Mouse (Mus musculus) G1E (cell line): ENCODE measurements around the gene Lrig2. TPM values are rescaled to one million over a fixed set of nuclear protein-coding genes. Genes with fewer than 3 reads are reported as not detected.

Experiments
- ATAC-seq: 2 replicates; pipeline ENCODE4 v1.8.0; 2016; ENCODE audit warnings: mild to moderate bottlenecking; ENCODE audit not compliant: insufficient number of reproducible peaks, poor library complexity, low FRiP score, severe bottlenecking; ENCODE audit errors: extremely low read depth
- DNase-seq: peaks from one replicate; pipeline ENCODE4 v3.0.0; 2012; ENCODE audit warnings: low spot score
- H3K27me3 ChIP-seq: 2 replicates; pipeline ENCODE4 v1.6.1; 2012; ENCODE audit warnings: mild to moderate bottlenecking, low read length, inconsistent platforms; ENCODE audit not compliant: insufficient read depth
- H3K36me3 ChIP-seq: replicated peaks from 2 replicates; pipeline ENCODE3; 2012; ENCODE audit warnings: mild to moderate bottlenecking, inconsistent platforms
- H3K4me1 ChIP-seq: 2 replicates; pipeline ENCODE4 v1.6.1; 2012; ENCODE audit warnings: low read depth, low read length, inconsistent platforms, mixed read lengths; ENCODE audit not compliant: insufficient read depth
- H3K4me3 ChIP-seq: 2 replicates; pipeline ENCODE4 v1.5.1; 2012; ENCODE audit warnings: low read depth, mild to moderate bottlenecking, inconsistent platforms, low read length, moderate library complexity, mixed read lengths
- H3K9me3 ChIP-seq: replicated peaks from 2 replicates; pipeline ENCODE4 v1.6.1; 2012; ENCODE audit warnings: inconsistent platforms
- CTCF ChIP-seq: IDR thresholded peaks from 2 replicates; pipeline ENCODE4 v1.5.1; 2012; ENCODE audit warnings: low read depth, low read length, inconsistent platforms, mixed read lengths
- GATA1 ChIP-seq: IDR thresholded peaks from 2 replicates; pipeline ENCODE4 v1.6.1; 2012; ENCODE audit warnings: borderline replicate concordance, low read length, inconsistent platforms, mixed read lengths
- GATA2 ChIP-seq: IDR thresholded peaks from 2 replicates; pipeline ENCODE4 v1.6.1; 2012; ENCODE audit warnings: low read depth, low read length, inconsistent platforms, borderline replicate concordance
- POLR2AphosphoS5 ChIP-seq: IDR thresholded peaks from 2 replicates; pipeline ENCODE4 v1.6.1; 2012; ENCODE audit warnings: low read depth, low read length, inconsistent platforms; ENCODE audit not compliant: insufficient replicate concordance
- TAL1 ChIP-seq: conservative IDR thresholded peaks from 2 replicates; pipeline ENCODE4 v1.6.1; 2012; ENCODE audit warnings: low read depth, low read length, inconsistent platforms, mixed read lengths
- polyA plus RNA-seq: library from polyadenylated mRNA; stranded (reverse); fragments of >175 nt; gene quantifications from 2 replicates; pipeline ENCODE4 v1.2.3, GENCODE M21; 2012
- total RNA-seq, 2 experiments: library from RNA; stranded (forward) in 1 of 2; stranded (reverse) in 1 of 2; fragments of 200-1000 nt in 1 of 2; fragments of >200 nt in 1 of 2; fragmentation: Nextera tagmentation in 1 of 2; gene quantifications; 2 replicates each; pipeline ENCODE4 v1.2.3; 2014 to 2017

The Lrig2 gene
- total and polyA plus RNA-seq, 3 experiments: 1.9 to 20.5 (median 15.7) TPM

- no peaks in the 10 kb centered on the region for H3K36me3 ChIP-seq
- H3K4me3 ChIP-seq: no peak overlapping the region
- DNase-seq (no peak), ATAC-seq (no peak)
- H3K9me3 ChIP-seq: no peaks in the 10 kb centered on the region
- H3K4me1 ChIP-seq: no peaks in the 10 kb centered on the region
- H3K27me3 ChIP-seq: no peaks in the 10 kb centered on the region
- TF ChIP-seq GATA2 (no peak), CTCF (no peak), TAL1 (no peak), GATA1 (no peak), POLR2AphosphoS5 (no peak)
Observed at GRCm38 (mm10) chr3:104407506-104407905, 104.2 kb downstream of the Lrig2 start.

- no peaks in the 10 kb centered on the region for H3K4me1 ChIP-seq
- no peak for ATAC-seq
- DNase-seq: no peak
- TF ChIP-seq TAL1 (no peak), GATA2 (no peak)
- H3K4me3 ChIP-seq: no peak overlapping the region
- H3K36me3 ChIP-seq: no peaks in the 10 kb centered on the region
- peaks cover 2% of the 10 kb centered on the region; the same call in 1 of the 2 replicates for H3K27me3 ChIP-seq
- H3K9me3 ChIP-seq: no peaks in the 10 kb centered on the region
Observed at GRCm38 (mm10) chr3:104403582-104403981, 108.1 kb downstream of the Lrig2 start.

DNA sequence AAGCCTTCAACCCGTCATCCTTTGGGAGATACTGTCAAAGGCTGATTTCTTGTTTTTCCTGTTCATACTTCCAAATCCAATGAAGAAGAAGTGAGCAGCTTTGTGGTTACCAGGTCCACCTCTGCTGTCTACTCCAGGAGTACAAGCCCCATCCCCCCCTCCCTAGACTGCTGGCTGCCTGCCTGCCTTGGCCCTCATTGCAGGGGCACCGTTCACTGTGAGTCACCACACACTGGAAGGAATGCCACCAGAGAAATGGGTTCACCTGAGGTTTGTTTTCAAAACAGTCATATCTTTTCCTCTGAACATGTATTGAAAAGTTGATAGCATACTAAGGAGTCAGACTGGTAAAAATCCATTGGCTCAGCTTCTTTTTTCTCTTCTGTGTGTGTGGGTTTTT, 110.5 kb downstream of the Lrig2 start:
- no peaks in the 10 kb centered on the region for H3K4me1 ChIP-seq
- H3K9me3 ChIP-seq: no peaks in the 10 kb centered on the region
- ATAC-seq: no peak
- H3K27me3 ChIP-seq: peaks cover 2% of the 10 kb centered on the region; the same call in 1 of the 2 replicates
- no peak overlapping the region for H3K4me3 ChIP-seq
- TF ChIP-seq POLR2AphosphoS5 (no peak), TAL1 (no peak), GATA2 (no peak), GATA1 (no peak), CTCF (no peak)
- DNase-seq: no peak
- H3K36me3 ChIP-seq: no peaks in the 10 kb centered on the region

- no peaks in the 10 kb centered on the region for H3K9me3 ChIP-seq
- H3K27me3 ChIP-seq: peaks cover 2% of the 10 kb centered on the region; the same call in 1 of the 2 replicates
- H3K4me3 ChIP-seq: no peak overlapping the region
- ATAC-seq: no peak
- H3K36me3 ChIP-seq: no peaks in the 10 kb centered on the region
- no peaks in the 10 kb centered on the region for H3K4me1 ChIP-seq
- TF ChIP-seq CTCF (no peak), TAL1 (no peak), POLR2AphosphoS5 (no peak), GATA1 (no peak), GATA2 (no peak)
- no peak for DNase-seq
Observed at GRCm38 (mm10) chr3:104400126-104400525, 111.6 kb downstream of the Lrig2 start.

DNA sequence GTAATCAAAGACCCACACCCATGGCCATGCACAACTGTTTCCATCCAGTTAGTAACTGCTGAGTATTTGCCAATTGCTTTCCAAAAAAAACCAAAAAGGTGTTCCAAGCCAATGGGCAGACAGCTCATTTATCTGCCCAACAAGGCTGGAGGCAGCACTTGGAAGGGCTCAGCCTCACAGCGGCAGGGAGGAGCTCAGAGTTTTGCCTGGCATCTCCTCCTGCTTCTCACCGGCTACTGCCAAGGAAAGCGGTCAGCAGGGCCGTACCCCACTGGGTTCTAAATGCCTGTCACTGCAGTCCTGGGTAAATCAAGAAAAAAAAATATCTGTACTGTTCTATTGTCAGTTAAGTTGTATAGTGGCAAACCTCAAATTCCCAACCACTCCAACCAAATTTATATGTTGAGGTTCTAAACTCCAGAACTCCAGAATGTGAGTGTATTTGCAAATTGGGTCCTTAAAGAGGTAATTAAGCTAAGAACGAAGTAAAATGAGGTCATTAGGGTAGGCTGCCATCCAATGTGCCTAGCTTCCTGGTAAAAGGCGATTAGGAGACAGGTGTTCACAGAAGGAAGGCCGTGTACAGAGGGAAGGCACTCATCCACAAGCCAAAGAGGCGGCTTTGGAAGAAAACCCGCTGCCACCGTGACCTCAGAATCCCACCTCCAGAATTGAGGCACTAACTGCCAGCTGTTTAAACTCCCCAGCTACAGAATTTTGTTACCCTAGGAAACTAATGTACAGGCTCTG, 112.2 kb downstream of the Lrig2 start:
- Histone ChIP-seq H3K9me3 (no peaks in the 10 kb centered on the region), H3K27me3 (peaks cover 2% of the 10 kb centered on the region; the same call in 1 of the 2 replicates), H3K4me1 (no peaks in the 10 kb centered on the region), H3K4me3 (no peak overlapping the region), H3K36me3 (no peaks in the 10 kb centered on the region)
- TF ChIP-seq GATA1 (no peak), POLR2AphosphoS5 (no peak)
- ATAC-seq (no peak), DNase-seq (no peak)

DNA sequence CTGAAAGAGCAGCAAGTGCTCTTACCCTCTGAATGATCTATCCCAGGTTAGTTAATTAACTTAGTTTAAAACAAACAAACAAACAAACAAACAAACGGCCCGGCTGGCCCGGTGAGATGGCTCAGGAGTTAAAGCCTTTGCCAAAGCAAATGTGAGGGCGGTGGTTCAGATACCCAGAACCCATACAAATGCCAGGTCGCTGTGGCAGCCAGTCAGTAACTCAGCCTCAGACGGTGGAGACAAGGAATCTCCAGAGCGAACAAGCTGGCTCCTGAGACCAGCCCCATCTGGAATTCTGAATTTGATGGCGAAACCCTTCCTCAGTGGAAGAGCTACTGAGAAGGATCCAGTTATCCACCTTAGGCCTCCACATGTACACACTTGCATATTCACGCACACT, 114.4 kb downstream of the Lrig2 start:
- no peak for TF ChIP-seq GATA1
- TF ChIP-seq POLR2AphosphoS5: no peak
- TF ChIP-seq CTCF: no peak
- no peak for TF ChIP-seq TAL1
- no peak for TF ChIP-seq GATA2
- Histone ChIP-seq H3K9me3 (no peaks in the 10 kb centered on the region), H3K4me3 (no peak overlapping the region), H3K36me3 (no peaks in the 10 kb centered on the region), H3K27me3 (peaks cover 2% of the 10 kb centered on the region; the same call in 1 of the 2 replicates), H3K4me1 (no peaks in the 10 kb centered on the region)
- no peak for ATAC-seq
- DNase-seq: no peak

GRCm38 (mm10) chr3:104396736-104397081, 115.0 kb downstream of the Lrig2 start:
- H3K36me3 ChIP-seq: no peaks in the 10 kb centered on the region
- no peak for TF ChIP-seq TAL1
- no peak for TF ChIP-seq CTCF
- no peak for TF ChIP-seq GATA1
- TF ChIP-seq GATA2: no peak
- no peak for TF ChIP-seq POLR2AphosphoS5
- no peak for DNase-seq
- H3K4me1 ChIP-seq: no peaks in the 10 kb centered on the region
- no peak overlapping the region for H3K4me3 ChIP-seq
- H3K27me3 ChIP-seq: peaks cover 2% of the 10 kb centered on the region; the same call in 1 of the 2 replicates
- ATAC-seq: no peak
- H3K9me3 ChIP-seq: no peaks in the 10 kb centered on the region
